Mouse (Mus musculus): ENCODE measurements around the gene Ccdc149.

Ccdc149 gene

DNA sequence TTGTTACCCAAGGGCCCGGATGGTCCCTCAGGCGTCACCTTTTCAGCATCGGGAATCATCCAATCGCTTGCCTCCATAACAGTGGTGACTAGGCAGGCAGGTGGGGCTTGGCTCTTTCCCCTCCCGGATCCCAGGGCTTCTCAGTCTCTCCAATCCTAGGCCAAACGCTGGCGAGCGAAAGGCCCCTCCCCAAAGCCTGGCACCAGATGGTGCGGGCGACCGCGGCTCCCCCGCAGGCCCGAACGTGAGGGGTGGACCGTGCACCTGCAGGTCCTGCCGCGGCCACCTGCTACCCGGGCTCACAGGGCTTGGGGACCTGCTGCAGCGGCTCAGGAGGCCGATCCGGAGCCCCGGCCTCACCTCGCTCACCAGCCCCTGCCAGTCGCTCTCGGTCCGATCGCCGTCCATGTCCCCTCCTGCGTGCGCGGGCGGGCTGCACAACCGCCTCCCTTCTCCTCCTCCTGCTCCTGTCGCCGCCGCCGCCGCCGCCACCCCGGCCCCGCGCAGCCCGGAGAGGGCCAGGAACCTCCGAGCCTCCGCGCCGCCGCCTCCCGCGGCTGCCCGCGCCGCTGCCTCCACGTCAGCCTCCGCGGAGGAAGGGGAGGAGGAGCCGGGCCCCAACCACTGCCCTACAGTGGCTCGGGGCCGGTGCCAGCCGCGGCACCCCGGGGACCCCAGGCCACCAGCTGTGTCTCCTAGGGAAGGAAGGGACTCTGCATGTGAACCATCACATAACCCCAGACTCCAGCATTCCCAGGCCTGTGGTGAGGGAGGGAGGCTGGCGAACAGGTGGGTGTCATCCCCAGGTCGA is at the start of gene Ccdc149:
Gene Ccdc149 (minus strand): TSS at position 531 of the 811 bp plus-strand sequence.
- DNase-seq (ENCODE audit: low spot score), result peak; percentile 81

DNA sequence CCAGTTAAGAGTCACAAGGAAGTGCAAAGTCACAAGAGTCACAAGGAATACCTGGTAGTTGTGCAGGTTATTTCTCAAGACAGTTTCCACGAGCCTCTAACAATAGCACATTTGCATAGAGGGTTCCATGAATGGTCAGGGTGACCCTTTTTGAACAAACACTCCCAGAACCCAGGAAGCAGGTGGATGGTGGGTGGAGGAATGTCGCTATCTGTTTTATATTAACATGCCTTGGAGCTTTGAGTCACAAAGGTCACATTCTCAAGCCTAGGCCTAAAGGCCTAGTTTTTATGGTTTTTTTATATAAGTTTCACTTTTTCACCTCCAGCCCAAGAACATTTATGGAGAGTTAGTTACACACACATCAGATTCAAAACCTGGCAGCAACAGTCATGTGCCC is 48.6 kb upstream of the Ccdc149 start:
- no peak for DNase-seq (ENCODE audit: low spot score)

DNA sequence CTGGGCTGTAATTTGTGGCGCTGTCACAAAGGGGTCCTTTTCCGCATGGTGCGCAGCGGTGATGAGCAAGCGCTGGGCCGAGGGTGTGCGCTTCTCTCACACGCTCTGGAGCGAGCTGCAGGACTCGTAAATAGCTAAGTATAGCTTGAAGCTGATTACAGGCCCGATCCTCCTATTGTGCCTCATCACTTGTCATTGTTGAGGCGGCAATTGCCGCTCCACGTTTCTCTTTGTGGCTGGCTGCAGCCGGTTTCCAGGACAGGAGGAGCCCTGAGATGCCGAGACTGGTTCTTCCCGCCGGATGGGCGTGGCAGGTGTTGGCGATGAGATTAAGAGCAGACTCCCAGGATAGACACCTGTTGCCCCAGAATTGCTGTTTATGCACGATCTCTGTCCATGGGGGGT is 44.8 kb upstream of the Ccdc149 start:
- no peak for DNase-seq (ENCODE audit: low spot score)

DNA sequence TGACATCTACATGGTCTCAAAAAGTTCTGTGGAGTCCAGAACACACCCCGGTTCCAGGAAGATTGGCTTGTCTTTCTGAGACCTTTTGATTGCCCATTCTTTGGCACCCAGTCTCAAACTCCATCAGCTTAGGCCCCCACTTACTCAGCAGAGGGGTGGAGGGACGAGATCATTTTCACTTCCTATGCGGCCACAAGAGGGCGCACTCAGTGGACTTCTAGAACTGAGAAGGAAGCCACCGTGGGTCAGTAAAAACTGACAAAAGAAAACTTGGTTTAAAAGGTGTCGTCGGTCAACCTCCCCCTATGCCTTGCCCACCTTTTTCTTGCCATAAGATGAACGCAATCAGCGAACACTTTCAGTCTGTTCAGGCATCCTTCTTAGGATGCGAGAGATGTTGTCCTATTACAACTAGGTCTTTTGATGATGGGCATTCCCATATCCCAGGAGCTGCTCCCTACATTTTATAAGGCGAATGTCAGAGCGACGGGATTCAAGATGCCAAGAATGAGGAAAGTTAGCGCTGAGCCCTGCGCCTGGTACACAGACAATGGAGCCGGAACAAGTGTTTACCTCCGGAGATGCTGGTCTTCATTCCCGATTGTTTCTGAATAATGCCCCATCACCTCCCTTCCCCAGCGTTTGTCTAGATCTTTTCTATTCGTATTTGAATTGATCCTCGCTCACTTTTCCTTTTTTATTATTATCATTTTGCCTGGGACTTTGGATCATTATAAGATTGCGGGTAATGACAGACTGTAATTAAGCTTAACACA is 44.1 kb upstream of the Ccdc149 start:
- DNase-seq (ENCODE audit: low spot score), result peak; percentile 46

DNA sequence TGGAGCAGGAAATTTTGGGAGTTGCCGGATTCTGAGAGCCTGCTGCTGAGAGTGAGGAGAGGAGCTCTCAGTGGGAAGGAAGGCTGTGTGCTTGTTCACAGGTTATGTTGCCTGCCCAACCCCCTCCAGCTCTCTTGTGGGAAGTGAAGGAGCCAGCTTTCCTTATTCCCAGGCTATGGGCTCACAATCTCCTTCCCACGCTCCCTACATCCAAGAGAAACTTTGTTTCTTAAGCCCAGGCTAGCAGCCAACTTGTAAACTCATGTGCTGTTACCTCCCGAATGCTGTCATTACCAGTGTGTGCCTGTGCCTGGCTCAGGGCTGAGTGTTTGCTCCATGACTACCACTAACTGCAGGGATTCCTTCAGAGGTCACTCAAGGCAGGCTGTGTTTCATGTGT is 39.8 kb upstream of the Ccdc149 start:
- no peak for DNase-seq (ENCODE audit: low spot score)

DNA sequence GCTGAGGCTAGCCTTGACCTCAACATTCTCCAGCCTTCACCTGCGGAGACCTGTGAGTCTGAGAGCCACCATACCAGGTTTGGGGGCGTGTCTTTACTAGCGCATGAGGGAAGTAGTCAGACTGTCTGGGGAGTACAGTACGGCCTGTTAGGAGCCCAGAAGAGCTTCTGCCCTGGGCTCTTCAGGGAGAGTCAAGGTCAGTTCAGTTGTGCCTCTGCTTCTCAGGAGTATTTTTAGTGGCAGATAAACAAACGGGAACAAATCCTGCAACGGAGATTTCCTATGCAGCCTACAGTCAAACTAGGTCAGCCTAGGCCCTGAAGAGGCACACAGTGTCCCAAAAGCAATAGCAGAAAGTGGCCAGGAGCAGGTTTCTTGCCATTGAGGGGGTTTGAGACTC is 38.1 kb upstream of the Ccdc149 start:
- no peak for DNase-seq (ENCODE audit: low spot score)

DNA sequence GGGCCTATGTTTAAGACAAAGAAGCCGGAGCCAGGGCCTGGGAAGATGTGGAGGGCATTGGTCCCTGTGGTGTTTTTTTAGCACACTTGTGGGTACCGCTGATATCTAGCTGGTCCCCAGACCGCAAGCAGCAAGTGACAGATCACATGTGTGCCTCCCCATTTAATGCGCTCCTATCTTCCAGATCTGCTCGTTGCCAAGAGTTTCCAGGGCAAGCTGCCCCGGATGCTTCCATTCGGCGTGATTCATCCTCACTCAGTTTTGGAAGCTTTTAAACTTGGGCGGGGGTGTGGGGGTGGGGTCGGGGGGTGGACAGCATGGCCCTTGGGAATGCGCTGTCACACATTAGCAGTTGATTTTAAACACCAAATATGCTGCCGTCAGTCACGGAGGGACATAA is 33.3 kb upstream of the Ccdc149 start:
- no peak for DNase-seq (ENCODE audit: low spot score)

DNA sequence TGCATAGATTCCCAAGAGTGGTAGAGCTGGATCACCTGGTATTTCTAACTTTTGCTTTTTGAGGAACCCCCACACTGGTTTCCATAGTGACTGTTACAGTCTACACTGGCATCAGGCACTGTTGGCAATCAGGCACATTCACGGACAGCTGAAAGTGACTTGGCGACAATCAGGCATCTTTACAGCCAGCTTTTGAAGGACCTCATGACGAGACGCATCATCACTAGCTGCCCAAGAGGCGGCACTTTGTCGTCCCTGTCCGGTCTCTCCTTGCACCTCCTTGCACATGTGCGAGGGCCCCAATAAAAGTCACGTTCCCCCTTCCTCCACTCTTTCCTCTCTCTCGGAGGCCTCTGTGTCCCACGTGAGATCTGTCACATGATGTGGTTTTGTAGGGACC is 32.8 kb upstream of the Ccdc149 start:
- no peak for DNase-seq (ENCODE audit: low spot score)

DNA sequence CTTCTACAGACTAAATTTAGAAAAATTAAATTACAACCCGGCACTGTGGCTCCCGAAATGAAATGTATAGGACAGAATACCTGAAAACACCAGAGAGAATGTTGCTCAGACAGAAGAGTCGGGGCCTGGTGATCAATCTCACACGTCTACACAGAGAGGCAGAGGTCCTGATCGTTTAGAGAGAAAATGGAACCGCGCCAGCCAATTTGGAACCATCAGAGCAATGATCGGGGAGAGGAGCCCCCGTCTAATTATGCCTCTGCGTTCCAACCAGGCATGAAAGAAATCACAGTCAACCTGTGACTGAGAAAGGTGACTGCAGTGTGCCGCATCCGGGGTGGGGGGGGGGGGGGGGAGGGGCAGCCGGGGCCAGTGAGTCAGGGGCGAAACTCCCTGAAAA is 24.4 kb upstream of the Ccdc149 start:
- DNase-seq (ENCODE audit: low spot score), result no peak

DNA sequence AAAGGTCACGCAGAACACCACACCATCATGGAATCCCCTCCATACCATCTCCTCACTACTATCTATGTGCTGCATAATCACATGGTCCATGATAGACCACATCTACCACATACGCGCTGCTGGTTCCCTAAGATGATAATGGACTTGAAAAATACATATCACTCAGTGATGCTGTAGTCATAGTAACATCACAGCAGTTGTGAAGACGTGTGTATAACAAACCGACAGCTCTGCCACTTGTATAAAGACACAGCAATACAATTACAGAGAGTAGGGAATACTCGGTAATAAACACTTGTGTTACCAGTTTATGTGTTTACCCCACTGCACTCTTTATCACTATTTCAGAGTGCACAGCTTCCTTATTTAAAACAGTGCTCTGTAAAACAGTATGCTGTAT is 20.2 kb upstream of the Ccdc149 start:
- DNase-seq (ENCODE audit: low spot score), result no peak

DNA sequence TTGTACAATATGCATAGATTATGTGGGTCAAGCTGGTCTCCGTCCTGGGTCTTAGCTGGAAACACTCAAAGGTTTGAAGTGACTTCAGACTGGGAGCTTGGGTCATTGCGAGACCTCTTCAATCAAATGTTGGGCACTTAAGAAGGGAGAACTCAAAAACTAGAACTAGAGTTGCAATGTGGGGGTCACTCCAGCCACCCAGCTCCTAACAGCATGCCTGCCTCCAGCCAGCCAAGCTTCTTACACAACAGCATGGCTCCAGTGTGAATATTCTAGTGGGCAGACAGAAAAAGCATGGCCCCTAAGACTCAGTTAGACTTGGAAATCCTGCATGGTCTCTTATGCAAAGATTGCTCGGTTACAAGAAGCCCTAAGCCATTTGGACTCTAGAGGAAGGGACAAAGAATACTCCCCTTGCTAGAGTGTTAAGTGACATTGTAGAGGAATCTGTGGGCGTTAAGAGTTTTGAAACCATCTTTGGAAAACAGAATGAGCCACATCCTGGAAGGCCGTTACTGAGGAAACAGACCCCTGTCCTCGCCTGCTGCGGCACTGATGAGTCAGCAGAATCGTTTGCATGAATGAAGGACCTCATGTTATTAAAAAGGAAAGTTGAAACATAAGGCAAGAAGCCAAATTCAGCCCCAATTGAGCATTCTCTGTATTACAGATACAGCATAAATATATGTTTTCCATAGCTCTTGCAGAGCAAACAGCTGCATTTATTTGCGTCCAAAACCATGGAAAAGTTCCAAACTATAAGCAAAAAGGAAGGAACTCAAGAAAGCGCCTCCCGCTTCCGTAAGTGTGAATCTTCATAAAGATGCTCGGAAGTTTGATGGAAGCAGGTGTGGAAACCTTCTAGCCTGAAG is 16.5 kb upstream of the Ccdc149 start:
- no peak for DNase-seq (ENCODE audit: low spot score)

DNA sequence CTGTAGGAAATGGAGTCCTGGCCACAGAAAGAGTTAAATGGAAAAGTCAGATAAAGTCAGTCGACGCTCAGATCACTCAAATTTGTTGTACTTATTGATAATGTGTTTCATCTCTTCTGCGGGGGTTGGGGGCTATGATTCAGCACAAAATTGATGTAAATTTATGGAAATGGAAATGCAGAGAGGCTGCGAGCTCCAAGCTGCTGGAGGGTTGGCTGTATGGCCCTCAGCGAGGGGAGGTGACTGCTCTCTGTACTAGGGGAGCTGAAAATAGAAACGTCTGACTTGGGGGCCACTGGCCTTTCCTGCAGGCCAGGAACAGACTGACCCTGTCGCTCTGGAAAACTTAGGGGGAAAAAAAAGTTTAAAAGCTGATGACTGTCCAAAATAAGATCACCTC is 5.5 kb upstream of the Ccdc149 start:
- no peak for DNase-seq (ENCODE audit: low spot score)

DNA sequence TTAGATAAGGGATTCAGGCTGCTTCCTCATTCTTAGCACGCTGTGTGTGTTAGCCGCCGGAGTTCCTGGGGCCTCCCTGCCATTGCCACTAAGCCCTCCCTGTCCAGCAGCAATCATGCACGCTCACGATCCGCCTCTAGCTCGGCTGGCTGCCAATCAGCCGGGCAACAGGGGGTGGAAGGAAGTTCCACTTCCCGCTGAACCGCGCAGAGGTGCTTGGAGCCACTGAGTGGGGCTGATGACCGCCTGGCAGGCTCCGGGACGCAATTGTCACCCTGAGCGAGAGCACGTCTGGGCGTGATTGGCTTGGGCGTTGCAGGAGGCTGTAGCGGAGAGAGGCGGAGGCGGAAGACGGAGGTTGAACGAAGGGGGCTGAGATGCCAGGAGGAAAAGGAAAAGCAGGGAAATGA is 5.0 kb upstream of the Ccdc149 start:
- peak; percentile 51 for DNase-seq (ENCODE audit: low spot score)

DNA sequence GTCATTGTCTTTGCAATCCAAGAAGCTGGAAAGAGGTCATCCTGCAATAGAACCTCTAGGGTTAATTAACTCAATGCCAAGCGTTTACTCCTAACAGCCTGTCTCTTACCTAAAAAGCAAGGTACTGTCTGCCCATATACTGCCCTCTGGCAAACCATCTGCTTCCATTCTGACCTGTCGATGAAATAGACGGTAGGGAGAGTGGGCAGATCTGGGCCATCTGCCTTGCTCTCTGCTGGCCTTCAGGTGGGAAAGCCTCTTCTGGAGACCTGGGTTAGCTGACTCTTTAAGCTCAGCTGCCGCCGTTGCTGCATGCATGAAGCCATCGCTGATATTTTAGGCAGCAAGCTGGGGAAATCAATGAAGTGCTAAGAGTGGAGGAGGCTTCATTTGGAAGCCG is 2.7 kb upstream of the Ccdc149 start:
- DNase-seq (ENCODE audit: low spot score), result no peak

DNA sequence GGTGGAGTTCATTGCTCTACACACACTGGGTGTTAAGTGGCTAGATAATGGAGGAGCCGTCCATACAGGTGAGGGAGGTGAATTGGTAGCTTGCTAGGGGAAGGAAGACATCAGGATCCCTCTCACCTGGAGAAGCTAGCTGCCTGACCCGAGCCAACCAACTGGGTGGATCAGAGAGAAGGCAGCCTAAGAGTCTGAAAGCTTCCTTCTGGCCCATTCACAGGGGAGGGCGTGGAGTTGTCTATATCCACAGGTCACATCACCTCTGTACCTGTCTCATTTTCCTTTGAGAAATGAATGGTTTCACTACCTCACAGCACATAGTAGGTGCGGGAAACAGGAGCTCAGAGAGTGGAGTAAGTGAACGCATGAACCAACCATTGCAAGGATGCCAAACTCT is 770 bp downstream of the Ccdc149 start:
- DNase-seq (ENCODE audit: low spot score), result no peak

DNA sequence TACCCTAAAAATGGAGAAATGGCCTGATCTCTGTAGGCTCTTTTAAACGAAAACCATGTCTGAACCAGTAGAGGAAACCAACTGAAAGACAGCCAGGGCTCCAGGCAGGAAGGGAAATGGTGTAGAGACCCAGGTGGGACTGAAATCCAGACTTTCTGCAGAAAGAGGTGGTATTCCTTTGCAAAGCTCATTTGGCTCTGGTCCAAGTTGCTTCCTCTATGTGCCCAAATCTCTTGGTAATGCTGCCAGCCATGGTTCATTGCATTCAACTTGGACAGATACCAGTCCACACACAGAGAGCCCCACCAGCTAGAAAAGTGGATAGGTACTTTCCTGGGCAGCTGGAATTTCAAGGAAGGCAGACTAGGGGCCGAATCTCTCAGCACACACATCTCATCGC is 3.5 kb downstream of the Ccdc149 start:
- no peak for DNase-seq (ENCODE audit: low spot score)

DNA sequence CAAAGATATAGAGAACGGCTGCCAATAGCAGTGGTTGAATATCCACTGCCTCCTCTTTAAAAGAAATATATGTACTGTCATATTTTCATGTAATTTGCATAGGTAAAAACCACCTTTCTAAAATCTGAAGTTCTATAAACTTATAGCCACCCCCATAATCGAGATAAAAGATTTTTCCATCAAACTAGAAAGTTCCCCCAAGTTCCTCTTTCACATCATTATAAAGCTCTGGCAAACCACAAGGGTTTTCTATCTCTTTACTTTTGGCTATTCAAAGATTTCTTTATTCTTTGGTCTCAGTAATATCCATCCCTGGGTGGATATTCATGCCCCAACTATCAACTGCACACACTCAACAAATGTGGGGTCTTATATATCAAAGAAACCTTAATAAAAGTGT is 8.9 kb downstream of the Ccdc149 start:
- no peak for DNase-seq (ENCODE audit: low spot score)

DNA sequence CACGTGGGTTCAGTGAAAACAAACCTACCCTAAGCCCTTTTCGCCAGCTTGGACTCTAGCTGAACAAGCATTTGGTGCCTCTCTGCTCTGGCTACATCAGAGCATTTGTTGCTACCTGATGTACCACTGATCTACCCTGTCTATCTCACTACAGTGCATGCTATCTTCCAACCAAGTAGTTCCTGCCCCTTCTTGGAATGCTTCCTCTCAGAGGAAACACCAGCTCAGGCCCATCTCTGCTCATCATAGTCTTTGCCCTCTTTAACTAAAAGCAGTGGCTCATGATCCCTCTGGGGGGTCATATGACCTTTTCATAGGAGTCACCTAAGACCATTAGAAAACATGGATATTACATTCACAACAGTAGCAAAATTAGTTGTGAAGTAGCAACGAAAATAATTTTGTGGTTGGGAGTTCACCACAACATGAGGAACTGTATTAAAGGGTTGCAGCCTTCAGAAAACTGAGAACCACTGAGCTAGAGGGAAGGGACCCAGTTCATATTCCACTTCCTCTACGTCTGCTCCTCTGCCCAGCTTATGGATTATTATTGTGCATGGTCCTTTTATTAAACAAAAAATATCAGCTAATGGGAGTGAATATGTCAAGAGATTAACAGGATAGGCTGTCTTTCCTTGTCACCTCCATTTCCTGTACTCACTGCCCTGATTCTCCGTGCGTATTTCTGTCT is 9.7 kb downstream of the Ccdc149 start:
- no peak for DNase-seq (ENCODE audit: low spot score)

DNA sequence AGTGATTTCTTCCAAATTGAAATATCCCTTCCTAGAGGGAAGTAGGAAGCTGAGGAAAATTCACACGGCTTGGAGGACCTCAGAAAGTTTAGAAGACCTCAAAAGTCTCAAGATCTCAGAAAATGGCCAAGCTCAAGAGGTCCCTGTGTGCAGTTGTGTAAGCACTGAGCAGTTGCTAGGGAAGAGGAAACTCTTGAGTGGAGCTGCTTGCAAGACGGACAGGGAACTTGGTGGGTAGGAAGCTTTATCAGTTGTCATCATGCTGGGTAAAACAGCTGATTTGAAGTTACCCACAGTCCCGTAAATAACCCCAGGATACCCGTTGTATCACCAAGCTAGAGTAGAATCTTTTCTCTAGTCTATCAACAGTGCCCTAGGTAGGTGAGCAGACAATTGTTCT is 12.0 kb downstream of the Ccdc149 start:
- no peak for DNase-seq (ENCODE audit: low spot score)

DNA sequence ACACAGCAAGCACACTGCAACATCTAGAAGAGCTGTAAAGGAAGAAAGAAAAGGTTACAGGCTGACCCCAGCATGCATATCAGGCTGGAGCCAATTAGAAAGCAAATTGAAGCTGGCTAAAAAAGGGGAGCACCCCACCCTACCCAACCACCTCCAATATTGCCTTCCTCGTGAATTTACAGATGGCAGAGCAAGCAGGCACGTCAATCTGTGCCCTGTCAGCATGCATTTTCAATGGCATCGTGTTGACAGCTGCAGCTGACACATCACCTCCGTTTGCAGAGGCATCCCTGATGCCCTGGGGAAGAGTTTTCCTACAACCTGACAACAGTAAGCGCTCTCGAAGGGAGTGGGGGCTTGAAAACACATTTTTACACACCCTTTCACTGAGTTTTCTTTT is 14.2 kb downstream of the Ccdc149 start:
- DNase-seq (ENCODE audit: low spot score), result no peak

DNA sequence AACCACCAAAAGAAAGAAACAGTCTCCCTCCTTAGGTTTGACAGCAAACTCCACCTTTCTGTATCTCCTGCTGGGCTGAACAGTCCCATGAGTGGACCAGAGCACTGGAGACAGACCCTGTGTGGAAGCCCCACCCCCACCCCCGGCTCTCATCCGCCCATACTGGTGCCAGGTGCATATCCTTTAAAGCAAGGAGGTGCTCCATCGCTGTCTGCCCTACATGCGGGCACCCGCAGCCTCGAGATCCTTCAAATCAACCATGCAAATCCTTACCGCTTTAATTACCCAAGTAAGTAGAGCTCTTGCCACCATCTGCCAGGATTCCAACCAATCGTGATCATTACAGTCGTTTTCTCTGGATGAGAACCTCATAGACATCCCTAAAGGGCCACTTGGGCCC is 20.5 kb downstream of the Ccdc149 start:
- DNase-seq (ENCODE audit: low spot score), result no peak

DNA sequence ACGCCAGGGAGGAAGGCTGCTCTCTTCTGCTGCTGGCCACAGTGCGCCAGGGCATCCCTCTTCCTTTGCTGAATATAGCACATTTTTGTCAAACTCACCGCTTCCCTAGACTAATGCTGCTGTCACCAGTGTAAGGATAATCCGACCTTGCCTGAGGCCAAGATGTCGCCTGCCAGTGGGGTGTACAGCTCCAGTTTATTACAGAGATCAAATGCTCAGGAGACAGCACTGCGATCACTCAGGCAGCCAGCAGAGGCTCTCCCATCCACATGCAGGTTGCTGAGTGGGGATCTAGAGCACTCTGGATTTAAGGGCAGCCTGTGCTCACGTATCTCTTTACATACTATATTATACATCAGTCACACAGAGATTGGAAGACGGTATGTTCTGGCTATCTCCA is 22.1 kb downstream of the Ccdc149 start:
- DNase-seq (ENCODE audit: low spot score), result no peak
